Mouse (Mus musculus) stomach, embryonic 16.5 days (tissue): ENCODE measurements around the gene Hsbp1. TPM values are rescaled to one million over a fixed set of nuclear protein-coding genes. Genes with fewer than 3 reads are reported as not detected.
"Not testable (repeated sequence)": the region's sequence is repeated elsewhere in the genome, so short reads cannot be mapped to it uniquely, and the experiment has no call there.

Source experiments
- ATAC-seq: fragments of 200-750 bp; cut with Nextera tagmentation; 2 replicates; pipeline ENCODE4 v1.8.0; 2017; ENCODE audit warnings: moderate number of reproducible peaks, moderate TSS enrichment; ENCODE audit not compliant: insufficient read depth, low FRiP score
- H3K27ac ChIP-seq: fragments of 300-500 bp; sonication (generic); 2 replicates; pipeline ENCODE4 v1.5.1; 2014; ENCODE audit warnings: low read length
- H3K27me3 ChIP-seq: fragments of 300-500 bp; sonication (generic); 2 replicates; pipeline ENCODE4 v1.6.1; 2014; ENCODE audit warnings: low read length, control low read depth, mixed read lengths; ENCODE audit not compliant: control insufficient read depth, insufficient read depth
- H3K36me3 ChIP-seq: fragments of 300-500 bp; sonication (generic); 2 replicates; pipeline ENCODE4 v1.6.1; 2014; ENCODE audit warnings: low read length; ENCODE audit not compliant: control insufficient read depth, insufficient read depth
- H3K4me1 ChIP-seq: fragments of 300-500 bp; sonication (generic); 2 replicates; pipeline ENCODE4 v1.6.1; 2014; ENCODE audit warnings: low read length, control low read depth, mixed read lengths; ENCODE audit not compliant: control insufficient read depth, insufficient read depth
- H3K4me2 ChIP-seq: fragments of 300-500 bp; sonication (generic); 2 replicates; pipeline ENCODE4 v1.6.1; 2014; ENCODE audit warnings: low read depth, low read length, mixed read lengths
- H3K4me3 ChIP-seq: fragments of 300-500 bp; sonication (generic); replicated peaks from 2 replicates; pipeline ENCODE4 v1.5.1; 2014; ENCODE audit warnings: mild to moderate bottlenecking, low read length
- H3K9ac ChIP-seq: fragments of 300-500 bp; sonication (generic); 2 replicates; pipeline ENCODE4 v1.6.1; 2014; ENCODE audit warnings: low read length
- H3K9me3 ChIP-seq: fragments of 300-500 bp; sonication (generic); replicated peaks from 2 replicates; pipeline ENCODE4 v1.6.1; 2016; ENCODE audit warnings: low read length, control low read depth; ENCODE audit not compliant: control insufficient read depth
- WGBS: fragments of 180-500 bp; shearing (Covaris S2); extraction: QIAGEN DNeasy Blood & Tissue Kit; methylation state at CpG from one replicate; pipeline ENCODE4 v1.1.7; 2014; 5-methylcytosine and 5-hydroxymethylcytosine counted together
- polyA plus RNA-seq: library from polyadenylated mRNA; unstranded; fragments of >200 nt; fragmentation: Nextera tagmentation; extraction: Ambion mirVana; gene quantifications from 2 replicates; pipeline ENCODE4 v1.2.1, GENCODE M21; 2015

Hsbp1 gene
- polyA plus RNA-seq, 1 experiment from 2014 or later: 307 TPM

DNA sequence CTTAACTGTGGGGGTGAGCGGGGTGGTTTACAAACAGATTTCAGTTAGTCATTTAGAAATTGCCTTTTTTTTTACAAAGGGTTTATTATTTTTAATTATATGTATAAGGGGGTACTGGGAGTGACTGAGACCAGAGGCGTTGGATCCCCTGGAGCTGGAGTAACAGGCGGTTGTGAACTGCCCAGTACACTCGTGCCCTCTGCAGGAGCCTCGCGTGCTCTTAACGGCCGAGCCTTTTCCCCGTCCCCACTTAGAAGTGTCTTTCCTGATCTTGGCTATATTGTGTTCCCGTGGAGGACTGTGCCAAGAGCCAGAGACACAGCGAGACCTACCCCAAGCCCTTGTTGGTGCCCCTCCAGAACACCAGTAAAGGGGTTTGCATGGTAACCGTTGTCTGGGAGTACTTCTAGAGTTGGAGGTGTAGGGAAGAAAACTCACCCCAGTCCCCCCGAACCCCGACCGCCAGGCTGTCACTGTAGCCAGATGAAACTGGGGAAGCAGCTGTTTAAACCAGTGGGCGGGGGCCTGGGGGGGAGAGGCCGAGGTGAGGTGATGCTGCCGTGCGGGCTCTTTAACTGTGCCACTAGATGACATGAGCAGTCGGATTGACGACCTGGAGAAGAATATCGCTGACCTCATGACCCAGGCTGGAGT lies 868 bp downstream of the Hsbp1 start:
- H3K27me3 ChIP-seq: peaks cover 6% of the 10 kb centered on the region; the same call in 1 of the 2 replicates
- H3K4me2 ChIP-seq: peak overlapping the region; percentile 65
- peaks cover 4% of the 10 kb centered on the region; the same call in 1 of the 2 replicates for H3K4me1 ChIP-seq
- peak overlapping the region; percentile 100 for H3K4me3 ChIP-seq
- WGBS: 43% methylated on average over 22 of the region's 22 CpGs
- peak overlapping the region; percentile 97 for H3K9ac ChIP-seq
- no peak for ATAC-seq
- H3K9me3 ChIP-seq: 0 out of 2 replicates have a peak, but pooled peaks cover 3% of the 10 kb centered on the region
- H3K27ac ChIP-seq: peak overlapping the region; percentile 10; the same call in 1 of the 2 replicates
- H3K36me3 ChIP-seq: peaks cover 28% of the 10 kb centered on the region

DNA sequence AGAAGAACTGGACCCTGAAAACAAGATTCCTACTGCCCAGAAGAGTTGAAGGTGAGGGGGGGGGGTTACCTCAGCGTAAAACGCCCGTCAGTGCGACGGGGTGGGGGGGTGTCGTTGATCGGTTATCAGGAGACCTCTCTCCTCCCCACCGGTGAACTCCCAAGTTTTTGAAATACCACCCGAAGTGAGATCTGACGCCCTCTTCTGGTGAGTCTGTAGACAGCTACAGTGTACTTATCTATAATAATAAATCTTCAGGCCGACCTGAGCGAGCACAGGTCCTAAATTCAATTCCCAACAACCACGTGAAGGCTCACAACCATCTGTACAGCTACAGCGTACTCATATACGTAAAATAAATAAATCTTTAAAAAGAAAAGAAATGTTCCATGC lies 1.4 kb downstream of the Hsbp1 start:
- H3K4me3 ChIP-seq: no peak overlapping the region; the same call in 1 of the 2 replicates
- ATAC-seq: no peak
- H3K4me2 ChIP-seq: peak overlapping the region; percentile 65
- 86% methylated on average over 15 of the region's 15 CpGs for WGBS
- H3K27ac ChIP-seq: no peak overlapping the region
- peaks cover 4% of the 10 kb centered on the region; the same call in 1 of the 2 replicates for H3K4me1 ChIP-seq
- H3K27me3 ChIP-seq: peaks cover 6% of the 10 kb centered on the region; the same call in 1 of the 2 replicates
- no peak overlapping the region for H3K9ac ChIP-seq
- H3K9me3 ChIP-seq: 0 out of 2 replicates have a peak, but pooled peaks cover 3% of the 10 kb centered on the region
- H3K36me3 ChIP-seq: peaks cover 28% of the 10 kb centered on the region

DNA sequence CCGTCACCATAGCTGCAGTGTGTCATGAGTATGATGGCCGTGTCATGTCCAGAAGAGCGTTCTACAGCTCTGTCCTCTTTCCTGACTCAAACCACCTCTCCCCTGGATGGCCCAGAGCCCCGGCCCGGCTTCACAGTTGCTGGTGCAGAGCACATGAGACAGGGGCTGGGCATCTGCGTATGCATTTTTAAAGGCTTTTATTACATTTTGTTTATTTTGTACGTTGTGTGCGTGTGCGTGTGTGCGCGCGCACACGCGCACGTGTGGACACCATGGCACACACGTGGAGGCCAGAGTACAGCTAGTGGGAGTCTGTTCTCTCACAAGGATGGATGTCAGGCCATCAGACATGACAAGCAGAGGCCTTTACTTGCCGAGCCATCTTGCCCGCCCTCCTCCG lies 7.4 kb downstream of the Hsbp1 start:
- Histone ChIP-seq H3K27me3 (no peaks in the 10 kb centered on the region), H3K36me3 (peaks cover 21% of the 10 kb centered on the region), H3K9me3 (no peaks in the 10 kb centered on the region), H3K9ac (no peak overlapping the region), H3K4me2 (no peak overlapping the region), H3K4me3 (no peak overlapping the region), H3K4me1 (no peaks in the 10 kb centered on the region), H3K27ac (no peak overlapping the region)
- 90% methylated on average over 19 of the region's 19 CpGs for WGBS
- no peak for ATAC-seq

DNA sequence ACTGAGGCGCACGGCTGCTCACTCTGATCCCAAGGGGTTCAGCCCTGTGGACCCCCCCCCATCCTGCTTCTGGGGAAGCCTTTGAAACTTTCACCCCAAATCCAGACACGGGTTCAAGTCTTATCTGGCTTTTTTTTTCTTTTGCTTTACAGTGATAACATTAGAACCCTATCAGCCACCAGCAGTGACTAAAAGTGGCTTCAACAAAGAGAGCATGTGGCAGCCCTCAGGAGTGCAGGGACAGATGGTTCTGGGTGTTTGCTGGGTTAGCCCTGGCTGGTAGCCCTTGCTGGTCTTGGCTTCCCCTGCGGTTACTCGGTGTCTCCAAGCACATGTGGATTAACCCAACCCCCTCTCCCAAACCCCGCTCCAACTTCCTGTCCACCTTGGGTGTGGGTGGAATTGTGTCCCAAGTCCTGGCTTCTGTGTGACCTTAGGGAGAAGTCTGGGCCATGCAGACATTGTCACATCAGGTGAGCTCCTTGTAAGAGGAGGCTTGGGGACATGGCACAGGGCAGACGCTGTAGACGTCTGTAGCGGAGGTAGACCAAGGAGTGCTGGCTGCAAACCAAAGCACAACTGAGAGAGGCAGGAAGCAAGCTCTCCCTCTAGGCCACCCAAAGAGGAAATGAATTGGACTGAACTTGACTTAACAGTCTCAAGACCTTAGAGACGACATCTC lies 8.8 kb downstream of the Hsbp1 start:
- no peak overlapping the region for H3K4me2 ChIP-seq
- no peak overlapping the region for H3K4me3 ChIP-seq
- H3K9me3 ChIP-seq: no peaks in the 10 kb centered on the region
- H3K9ac ChIP-seq: no peak overlapping the region
- no peak overlapping the region for H3K27ac ChIP-seq
- ATAC-seq: no peak
- H3K4me1 ChIP-seq: no peaks in the 10 kb centered on the region
- 71% methylated on average over 10 of the region's 10 CpGs for WGBS
- H3K27me3 ChIP-seq: no peaks in the 10 kb centered on the region
- H3K36me3 ChIP-seq: peaks cover 12% of the 10 kb centered on the region

DNA sequence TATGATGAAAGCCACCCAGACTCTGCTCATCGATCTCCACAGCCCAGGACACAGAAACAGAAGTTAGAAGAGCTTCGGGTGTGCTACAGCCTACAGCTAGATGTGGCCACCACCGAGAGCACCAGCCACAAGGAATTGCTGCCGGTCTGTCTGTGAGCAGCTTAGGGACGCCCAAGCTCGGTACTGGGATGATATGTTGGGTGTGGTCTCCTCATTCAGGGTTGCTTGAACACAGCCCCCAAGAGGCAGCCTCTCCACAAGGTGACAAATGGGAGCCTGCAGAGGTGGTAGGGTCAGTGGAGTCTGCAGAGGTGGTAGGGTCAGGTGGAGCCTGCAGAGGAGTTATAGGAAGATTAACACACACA lies 9.4 kb downstream of the Hsbp1 start:
- Histone ChIP-seq H3K36me3 (peaks cover 7% of the 10 kb centered on the region), H3K4me2 (no peak overlapping the region), H3K27me3 (no peaks in the 10 kb centered on the region), H3K9me3 (no peaks in the 10 kb centered on the region), H3K4me1 (no peaks in the 10 kb centered on the region), H3K27ac (no peak overlapping the region), H3K4me3 (no peak overlapping the region), H3K9ac (no peak overlapping the region)
- 70% methylated on average over 6 of the region's 6 CpGs for WGBS
- no peak for ATAC-seq

DNA sequence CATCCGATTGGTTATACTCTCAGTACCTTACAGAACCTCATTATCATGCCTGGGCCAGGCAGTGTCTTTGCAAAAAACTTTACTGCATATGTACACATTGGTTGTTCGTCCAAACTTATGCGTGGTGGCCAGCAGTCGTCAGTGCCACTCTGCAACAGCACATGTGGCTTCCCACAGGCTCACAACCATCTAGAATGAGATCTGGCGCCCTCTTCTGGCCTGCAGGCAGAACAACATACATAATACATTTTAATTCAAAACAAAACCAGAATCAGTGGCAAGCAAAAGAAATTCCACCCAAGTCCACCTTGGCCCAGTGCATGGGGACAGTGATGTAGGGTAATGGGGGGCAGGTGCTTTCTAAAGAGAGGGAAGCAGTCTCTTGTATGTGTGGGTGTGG lies 12.3 kb downstream of the Hsbp1 start:
- not testable (repeated sequence) for H3K4me1 ChIP-seq

DNA sequence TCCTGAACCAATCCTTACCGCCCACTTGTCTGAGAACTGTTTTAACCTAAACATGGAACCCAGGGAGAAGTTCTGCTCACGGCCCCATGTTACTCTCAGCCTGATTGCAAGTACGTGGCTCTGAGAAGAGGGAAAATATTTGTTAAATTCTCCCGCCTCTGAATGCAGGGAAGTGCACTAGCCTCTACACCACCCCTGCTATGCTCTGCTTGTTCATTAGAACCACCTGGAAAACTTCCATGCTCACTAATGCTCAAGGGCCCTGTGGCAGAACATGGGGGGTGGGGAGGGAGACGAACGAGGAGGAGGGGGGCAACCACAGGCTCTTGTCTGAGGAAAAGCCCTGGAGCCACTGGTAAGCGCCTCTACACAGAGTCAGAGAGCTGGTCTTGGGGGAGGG lies 13.9 kb downstream of the Hsbp1 start:
- ATAC-seq: no peak
- Histone ChIP-seq H3K36me3 (no peaks in the 10 kb centered on the region), H3K9me3 (no peaks in the 10 kb centered on the region), H3K27ac (no peak overlapping the region), H3K27me3 (no peaks in the 10 kb centered on the region), H3K9ac (no peak overlapping the region), H3K4me1 (no peaks in the 10 kb centered on the region), H3K4me3 (no peak overlapping the region), H3K4me2 (no peak overlapping the region)
- 75% methylated on average over 7 of the region's 7 CpGs for WGBS

More for the DNA sequence above, 12.3 kb downstream of the Hsbp1 start:
- H3K4me2 ChIP-seq, H3K27ac ChIP-seq, H3K27me3 ChIP-seq, H3K4me3 ChIP-seq, H3K9me3 ChIP-seq, H3K36me3 ChIP-seq, ATAC-seq, H3K9ac ChIP-seq: not testable (repeated sequence)
- WGBS: 59% methylated on average over 5 of the region's 5 CpGs

DNA sequence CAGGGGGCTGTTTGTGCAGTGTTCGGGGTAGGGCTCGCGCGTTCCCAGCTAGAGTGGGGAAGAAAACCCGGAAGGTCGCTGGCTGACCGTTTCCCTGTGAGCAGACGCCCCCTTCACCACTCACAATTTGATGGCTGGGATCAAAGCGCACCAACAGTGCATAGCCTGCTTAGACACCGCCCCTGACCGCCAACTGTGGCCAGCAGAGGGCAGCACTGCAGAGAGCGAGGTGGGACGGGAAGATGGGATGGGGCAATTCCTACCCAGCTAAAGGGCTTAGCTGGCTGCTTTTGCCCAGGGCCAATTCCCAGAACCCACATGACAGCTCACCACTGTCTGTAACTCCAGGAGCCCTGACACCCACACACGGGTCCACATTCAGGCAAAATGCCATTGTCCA lies 14.5 kb downstream of the Hsbp1 start:
- no peak for ATAC-seq
- H3K4me2 ChIP-seq: no peak overlapping the region
- 47% methylated on average over 14 of the region's 14 CpGs for WGBS
- H3K4me1 ChIP-seq: no peaks in the 10 kb centered on the region
- no peaks in the 10 kb centered on the region for H3K9me3 ChIP-seq
- H3K36me3 ChIP-seq: no peaks in the 10 kb centered on the region
- no peaks in the 10 kb centered on the region for H3K27me3 ChIP-seq
- H3K27ac ChIP-seq: no peak overlapping the region
- no peak overlapping the region for H3K9ac ChIP-seq
- H3K4me3 ChIP-seq: no peak overlapping the region

DNA sequence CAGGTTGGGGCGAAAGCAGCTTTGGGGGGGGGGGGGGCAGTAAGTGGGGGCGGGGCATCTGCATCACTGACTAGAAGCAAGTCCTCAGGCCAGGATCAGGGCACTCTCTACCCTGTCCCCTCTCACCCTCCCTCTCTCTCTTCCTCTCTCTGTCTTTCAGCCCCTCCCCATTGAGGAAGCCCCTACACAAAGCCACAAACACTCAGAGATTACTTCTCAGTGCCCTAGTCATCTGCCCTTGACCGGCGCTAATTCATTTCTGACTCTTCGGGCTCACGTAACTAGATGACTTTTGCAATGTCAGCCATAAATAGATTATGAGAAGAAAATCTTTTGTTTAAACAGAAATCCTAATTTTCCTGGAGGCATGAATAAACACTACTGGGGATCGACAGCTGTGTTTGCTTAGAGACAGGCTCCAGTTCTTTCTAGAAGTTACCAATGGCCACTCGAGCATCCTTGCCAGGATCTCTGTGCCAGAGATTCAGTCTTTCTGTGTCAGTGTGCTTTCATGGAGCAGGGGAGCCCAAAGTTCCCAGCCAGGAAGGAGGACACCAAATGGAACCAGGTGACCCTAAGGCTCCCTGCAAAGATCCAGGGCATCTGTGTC lies 16.5 kb downstream of the Hsbp1 start:
- 24% methylated on average over 7 of the region's 8 CpGs for WGBS
- no peak overlapping the region for H3K9ac ChIP-seq
- ATAC-seq: peak; percentile 58; the same call in 1 of the 2 replicates
- no peak overlapping the region for H3K27ac ChIP-seq
- H3K4me2 ChIP-seq: no peak overlapping the region
- no peaks in the 10 kb centered on the region for H3K36me3 ChIP-seq
- no peak overlapping the region for H3K4me3 ChIP-seq
- H3K9me3 ChIP-seq: no peaks in the 10 kb centered on the region
- no peaks in the 10 kb centered on the region for H3K4me1 ChIP-seq
- no peaks in the 10 kb centered on the region for H3K27me3 ChIP-seq
